Mouse (Mus musculus) intestine, embryonic 14.5 days (tissue): ENCODE data around the gene Kat2a. TPM values are rescaled to one million over a fixed set of nuclear protein-coding genes. Genes with fewer than 3 reads are reported as not detected.
"Not testable (repeated sequence)": the region's sequence is repeated elsewhere in the genome, so short reads cannot be mapped to it uniquely, and the experiment has no call there.

Experiments
- ATAC-seq: fragments of 200-750 bp; cut with Nextera tagmentation; replicated peaks from 2 replicates; pipeline ENCODE4 v1.8.0; 2017; ENCODE audit warnings: low read depth, moderate number of reproducible peaks, moderate TSS enrichment, moderate library complexity; ENCODE audit not compliant: low FRiP score, low TSS enrichment
- DNase-seq: peaks from one replicate; pipeline ENCODE4 v3.0.0-alpha.2; 2018; ENCODE audit warnings: low spot score
- H3K27ac ChIP-seq: fragments of 300-500 bp; sonication (generic); 2 replicates; pipeline ENCODE4 v1.5.1; 2014; ENCODE audit warnings: low read depth, mild to moderate bottlenecking, control low read depth
- H3K27me3 ChIP-seq: fragments of 300-500 bp; sonication (generic); replicated peaks from 2 replicates; pipeline ENCODE4 v1.6.1; 2014; ENCODE audit warnings: low read length, control low read depth; ENCODE audit not compliant: control insufficient read depth, insufficient read depth
- H3K36me3 ChIP-seq: fragments of 300-500 bp; sonication (generic); 2 replicates; pipeline ENCODE4 v1.6.1; 2014; ENCODE audit warnings: low read length, control low read depth; ENCODE audit not compliant: control insufficient read depth, insufficient read depth
- H3K4me1 ChIP-seq: fragments of 300-500 bp; sonication (generic); replicated peaks from 2 replicates; pipeline ENCODE4 v1.6.1; 2014; ENCODE audit warnings: low read length, control low read depth, mixed read lengths; ENCODE audit not compliant: control insufficient read depth, insufficient read depth
- H3K4me2 ChIP-seq: fragments of 300-500 bp; sonication (generic); 2 replicates; pipeline ENCODE4 v1.6.1; 2014; ENCODE audit warnings: low read length
- H3K4me3 ChIP-seq: fragments of 300-500 bp; sonication (generic); 2 replicates; pipeline ENCODE4 v1.5.1; 2014; ENCODE audit warnings: low read depth, low read length, control low read depth, mixed read lengths
- H3K9ac ChIP-seq: fragments of 300-500 bp; sonication (generic); 2 replicates; pipeline ENCODE4 v1.6.1; 2014; ENCODE audit warnings: mild to moderate bottlenecking, low read length
- H3K9me3 ChIP-seq: fragments of 300-500 bp; sonication (generic); 2 replicates; pipeline ENCODE4 v1.6.1; 2016; ENCODE audit warnings: low read length, control low read depth; ENCODE audit not compliant: control insufficient read depth
- WGBS: fragments of 180-500 bp; shearing (Covaris S2); extraction: QIAGEN DNeasy Blood & Tissue Kit; methylation state at CpG from one replicate; pipeline ENCODE4 v1.1.7; 2014; 5-methylcytosine and 5-hydroxymethylcytosine counted together
- polyA plus RNA-seq: library from polyadenylated mRNA; unstranded; fragments of >200 nt; fragmentation: Nextera tagmentation; extraction: Ambion mirVana; gene quantifications from 2 replicates; pipeline ENCODE4 v1.2.1, GENCODE M21; 2014

Gene Kat2a
- polyA plus RNA-seq, 1 experiment from 2014 or later: 60.0 TPM

DNA sequence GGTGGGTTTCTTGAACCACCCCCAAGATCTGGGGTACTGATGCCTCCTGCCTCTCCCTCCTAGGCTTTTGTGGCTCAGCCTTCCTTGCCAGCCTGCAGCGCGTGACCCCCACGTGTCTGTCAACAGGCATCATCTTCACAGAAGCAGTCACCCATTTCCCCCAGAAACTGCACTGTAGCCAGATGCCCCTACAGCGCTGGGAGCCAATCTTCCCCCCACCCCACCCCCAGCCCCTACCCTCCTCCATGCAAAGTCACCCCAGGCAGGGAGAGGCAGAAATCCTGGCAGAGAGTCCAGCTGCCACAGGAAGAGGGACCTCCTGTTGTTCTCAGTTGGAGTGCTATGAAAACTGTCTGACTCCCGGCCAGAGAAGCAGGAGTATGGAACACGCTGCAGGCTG is 55.8 kb downstream of the Kat2a start:
- no peak overlapping the region for H3K4me3 ChIP-seq
- H3K36me3 ChIP-seq: no peaks in the 10 kb centered on the region
- no peak overlapping the region for H3K9ac ChIP-seq
- WGBS: 14% methylated on average over 6 of the region's 6 CpGs
- ATAC-seq: no peak; the same call in 1 of the 2 replicates
- no peak overlapping the region for H3K4me2 ChIP-seq
- no peak overlapping the region for H3K27ac ChIP-seq
- DNase-seq: no peak
- peaks cover 7% of the 10 kb centered on the region; the same call in 1 of the 2 replicates for H3K27me3 ChIP-seq
- H3K4me1 ChIP-seq: peaks cover 3% of the 10 kb centered on the region; the same call in 1 of the 2 replicates
- H3K9me3 ChIP-seq: no peaks in the 10 kb centered on the region

DNA sequence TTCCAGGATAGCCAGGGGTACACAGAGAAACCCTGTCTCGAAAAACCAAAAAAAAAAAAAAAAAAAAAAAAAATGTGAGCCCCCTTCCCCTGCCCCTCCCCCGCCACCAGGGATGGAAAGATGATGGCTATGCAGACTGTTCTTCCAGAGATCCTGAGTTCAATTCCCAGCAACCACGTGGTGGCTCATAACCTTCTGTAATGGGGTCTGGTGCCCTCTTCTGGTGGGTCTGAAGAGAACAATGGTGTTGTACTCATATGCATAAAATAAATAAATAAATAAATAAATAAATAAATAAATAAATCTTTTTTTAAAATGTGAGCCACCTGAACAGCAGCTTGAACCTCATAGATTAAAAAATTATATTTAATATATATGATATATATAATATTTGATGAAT is 56.7 kb downstream of the Kat2a start:
- H3K9ac ChIP-seq, H3K4me1 ChIP-seq, H3K27ac ChIP-seq, H3K4me3 ChIP-seq, H3K4me2 ChIP-seq, H3K9me3 ChIP-seq, DNase-seq, H3K36me3 ChIP-seq, ATAC-seq: not testable (repeated sequence)
- 56% methylated on average over 2 of the region's 3 CpGs for WGBS
- peaks cover 16% of the 10 kb centered on the region for H3K27me3 ChIP-seq

Other genes with a start within 250 kb of the Kat2a start
- gene Klhl11, start 239.7 kb downstream of the Kat2a start, polyA plus RNA-seq: 8.3 and 9.6 TPM in 2 replicates
- gene Acly, start 184.5 kb downstream of the Kat2a start, polyA plus RNA-seq: 164 and 177 TPM in 2 replicates
- gene Ttc25, start 166.9 kb downstream of the Kat2a start, polyA plus RNA-seq: 0.46 and 0.69 TPM in 2 replicates
- gene Cnp, start 137.6 kb downstream of the Kat2a start, polyA plus RNA-seq: 34.7 and 39.2 TPM in 2 replicates
- 71.9 and 72.1 TPM in 2 replicates for gene Nkiras2, start 93.2 kb downstream of the Kat2a start, polyA plus RNA-seq
- 61.7 and 70.5 TPM in 2 replicates for gene Dnajc7, start 92.3 kb downstream of the Kat2a start, polyA plus RNA-seq
- 0.26 TPM in 1 of 2 replicates, not detected in the other for gene Zfp385c, start 20.0 kb downstream of the Kat2a start, polyA plus RNA-seq
- 2.2 and 2.4 TPM in 2 replicates for gene Dhx58, start 8.2 kb downstream of the Kat2a start, polyA plus RNA-seq
- gene Hspb9, start 1.4 kb upstream of the Kat2a start, polyA plus RNA-seq: 0.78 and 0.96 TPM in 2 replicates
- gene Rab5c, start 25.8 kb upstream of the Kat2a start, polyA plus RNA-seq: 61.2 and 63.0 TPM in 2 replicates
- gene Kcnh4, start 47.5 kb upstream of the Kat2a start, polyA plus RNA-seq: 0.27 and 0.41 TPM in 2 replicates
- gene Hcrt, start 50.5 kb upstream of the Kat2a start, polyA plus RNA-seq: not detected in 2 replicates
- 3.5 and 3.6 TPM in 2 replicates for gene Ghdc, start 58.5 kb upstream of the Kat2a start, polyA plus RNA-seq
- gene Stat5b, start 138.3 kb upstream of the Kat2a start, polyA plus RNA-seq: 27.0 and 27.8 TPM in 2 replicates
- 5.3 and 5.5 TPM in 2 replicates for gene Stat5a, start 146.9 kb upstream of the Kat2a start, polyA plus RNA-seq
- gene Stat3, start 227.1 kb upstream of the Kat2a start, polyA plus RNA-seq: 36.6 and 42.9 TPM in 2 replicates